Mouse (Mus musculus): ENCODE data around the gene Ugt1a6b.
A peak's percentile ranks its signal among the peaks of the same experiment; 100 is the strongest.

Gene Ugt1a6b

GRCm38 (mm10) chr1:88247660-88248059 is 144.6 kb downstream of the Ugt1a6b start:
- DNase-seq, result no peak

- no peak for DNase-seq
Observed at GRCm38 (mm10) chr1:88248658-88249057, 145.6 kb downstream of the Ugt1a6b start.

- DNase-seq, result no peak
Observed at GRCm38 (mm10) chr1:88249596-88249995, 146.5 kb downstream of the Ugt1a6b start.

- DNase-seq, result no peak
Observed at GRCm38 (mm10) chr1:88250023-88250422, 147.0 kb downstream of the Ugt1a6b start.

- no peak for DNase-seq
Observed at GRCm38 (mm10) chr1:88253106-88253505, 150.1 kb downstream of the Ugt1a6b start.

- no peak for DNase-seq
Observed at GRCm38 (mm10) chr1:88253540-88253939, 150.5 kb downstream of the Ugt1a6b start.

- DNase-seq, result no peak
Observed at GRCm38 (mm10) chr1:88254793-88255465, 151.9 kb downstream of the Ugt1a6b start.

- no peak for DNase-seq
Observed at GRCm38 (mm10) chr1:88255466-88255857, 152.4 kb downstream of the Ugt1a6b start.

- no peak for DNase-seq
Observed at GRCm38 (mm10) chr1:88255989-88256754, 153.1 kb downstream of the Ugt1a6b start.

- no peak for DNase-seq
Observed at GRCm38 (mm10) chr1:88256886-88257663, 154.0 kb downstream of the Ugt1a6b start.

- DNase-seq, result no peak
Observed at GRCm38 (mm10) chr1:88257681-88258080, 154.6 kb downstream of the Ugt1a6b start.

GRCm38 (mm10) chr1:88258361-88258760 is 155.3 kb downstream of the Ugt1a6b start:
- no peak for DNase-seq

GRCm38 (mm10) chr1:88258881-88259642 is 156.0 kb downstream of the Ugt1a6b start:
- DNase-seq, result peak in 1 of 2 experiments; percentile 47

- no peak for DNase-seq
Observed at GRCm38 (mm10) chr1:88259643-88260024, 156.6 kb downstream of the Ugt1a6b start.

GRCm38 (mm10) chr1:88260114-88260513 is 157.1 kb downstream of the Ugt1a6b start:
- peak; percentile 74 to 79 for DNase-seq

GRCm38 (mm10) chr1:88260604-88261377 is 157.7 kb downstream of the Ugt1a6b start:
- DNase-seq, result no peak

GRCm38 (mm10) chr1:88261706-88262105 is 158.7 kb downstream of the Ugt1a6b start:
- no peak for DNase-seq

- peak; percentile 63 to 72 for DNase-seq
Observed at GRCm38 (mm10) chr1:88262255-88262654, 159.2 kb downstream of the Ugt1a6b start.

- no peak for DNase-seq
Observed at GRCm38 (mm10) chr1:88262961-88263360, 159.9 kb downstream of the Ugt1a6b start.

- no peak for DNase-seq
Observed at GRCm38 (mm10) chr1:88263778-88264177, 160.7 kb downstream of the Ugt1a6b start.

- DNase-seq, result no peak
Observed at GRCm38 (mm10) chr1:88264237-88264868, 161.3 kb downstream of the Ugt1a6b start.

Data from kidney, postnatal 36 days (tissue).